Mouse (Mus musculus) ovary, adult 18-20 months (tissue): Measurements from ENCODE around the gene Sfrp5.

Source experiments
- DNase-seq: peaks from one replicate; pipeline ENCODE4 v3.0.0; 2022; ENCODE audit warnings: low spot score, mixed read lengths

The Sfrp5 gene

DNA sequence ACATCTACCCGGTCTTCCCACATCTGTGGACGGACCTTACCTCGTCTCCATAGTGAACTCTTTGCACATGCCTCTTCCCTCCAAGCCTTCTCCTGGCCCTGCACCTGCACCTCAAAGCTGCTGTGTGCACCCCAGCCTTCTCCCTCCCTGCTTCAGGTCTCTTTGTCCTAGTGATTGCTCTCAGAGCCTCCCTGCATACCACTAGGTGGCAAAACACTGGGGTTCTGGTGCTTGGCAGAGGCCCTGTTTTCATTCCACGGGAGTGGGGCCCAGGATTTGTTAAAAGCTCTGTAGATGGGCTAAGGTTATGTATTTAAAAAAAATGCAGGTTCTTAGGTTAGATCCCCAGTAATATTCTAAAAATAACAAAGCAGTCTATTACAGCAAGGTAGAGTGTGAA lies 5.0 kb downstream of the Sfrp5 start:
- DNase-seq, result no peak

DNA sequence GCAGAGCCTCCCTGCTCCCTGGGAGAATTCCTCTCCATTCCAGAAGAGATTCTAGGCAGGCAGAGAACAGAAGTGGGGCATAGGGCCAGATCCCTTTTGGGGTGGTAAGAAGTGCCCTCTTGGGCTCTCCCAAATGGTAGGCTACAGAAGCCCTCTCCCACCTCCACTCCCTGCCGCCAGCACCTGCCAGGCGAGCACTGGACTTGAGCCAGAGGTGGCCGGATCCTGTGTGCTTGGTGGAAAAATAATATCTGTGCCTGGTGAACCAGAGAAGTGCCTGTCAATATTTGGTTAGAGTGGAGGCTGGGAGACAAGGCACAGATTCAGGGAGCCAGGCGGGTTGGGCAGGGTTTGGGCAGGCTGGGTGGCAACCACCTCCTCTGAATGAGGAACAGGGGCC lies 5.7 kb downstream of the Sfrp5 start:
- DNase-seq, result no peak

DNA sequence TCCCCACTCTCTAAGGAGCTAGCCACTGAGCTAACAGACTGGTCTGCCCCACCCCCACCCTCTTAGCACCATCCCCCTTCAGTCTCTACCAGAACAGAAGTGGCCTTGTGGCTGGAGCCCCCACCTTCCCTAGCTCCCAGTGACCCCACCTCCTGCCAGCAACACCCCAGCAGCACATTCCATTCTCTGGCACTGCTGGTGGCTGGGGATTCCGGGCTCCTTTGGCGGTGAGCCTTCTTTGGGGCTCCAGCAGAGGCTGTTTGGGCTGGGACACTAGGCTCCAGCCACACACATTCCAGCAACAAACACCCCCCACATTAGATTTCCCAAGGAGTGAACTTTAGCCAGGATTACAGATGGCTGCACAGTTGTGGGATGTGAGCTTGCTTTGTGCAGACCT lies 8.7 kb downstream of the Sfrp5 start:
- no peak for DNase-seq

DNA sequence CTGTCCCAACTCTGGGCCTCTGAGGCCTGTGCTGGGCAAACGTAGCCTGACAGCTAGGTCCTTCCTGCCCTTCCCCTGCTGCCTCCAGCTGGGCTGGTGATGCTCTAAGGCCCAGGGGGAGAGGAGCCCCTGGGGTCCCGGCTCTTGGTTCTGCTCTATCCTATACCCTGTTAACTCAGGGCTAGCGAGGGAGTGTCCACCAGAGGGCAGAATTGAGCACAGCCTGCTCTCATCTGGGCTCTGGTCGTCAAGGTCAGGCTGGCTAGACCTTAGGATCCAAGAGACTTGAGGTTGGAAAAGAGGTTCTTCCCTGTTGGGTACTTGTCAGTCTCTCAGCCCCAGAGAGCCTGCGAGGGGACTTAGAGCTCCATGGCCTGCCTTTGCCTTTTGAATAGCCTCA lies 11.6 kb downstream of the Sfrp5 start:
- DNase-seq, result no peak

DNA sequence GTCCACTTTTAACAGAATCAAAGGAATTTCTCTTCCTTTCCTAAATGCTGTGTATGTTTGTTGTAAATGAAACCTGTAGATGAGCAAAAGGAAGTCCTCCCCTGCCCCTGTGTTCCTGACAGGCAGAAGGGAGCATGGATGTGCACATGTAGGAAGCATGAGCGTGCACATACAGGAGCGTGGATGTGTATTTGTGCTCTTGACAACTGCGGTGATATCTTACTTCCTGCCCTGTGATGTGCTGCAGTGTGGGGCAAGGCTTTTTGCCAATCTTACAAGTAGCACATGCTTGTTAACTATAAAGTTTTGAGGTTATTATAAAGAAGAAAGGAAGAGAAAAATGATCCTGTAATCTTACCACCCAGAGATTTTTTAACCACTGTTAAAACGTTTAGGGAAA lies 12.3 kb downstream of the Sfrp5 start:
- DNase-seq, result no peak

DNA sequence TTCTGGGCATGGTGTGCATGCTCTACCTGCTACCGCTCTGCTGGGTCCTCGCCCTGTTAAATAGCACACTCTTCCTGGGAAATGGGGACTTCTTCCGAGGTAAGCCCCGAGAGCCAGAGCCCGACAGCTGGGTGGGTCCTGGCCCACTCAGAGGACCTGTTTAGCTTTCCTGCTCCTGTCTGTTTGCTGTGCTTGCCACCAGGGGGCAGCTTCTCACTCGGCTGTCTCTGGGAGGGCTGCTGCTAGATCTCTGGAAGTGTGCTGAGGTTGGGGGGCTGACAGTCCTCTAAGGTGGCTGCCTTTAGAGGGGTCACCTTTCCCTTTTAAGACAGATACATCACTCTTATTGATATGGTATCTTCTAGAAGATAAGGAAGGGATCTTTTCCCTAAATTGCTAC lies 19.4 kb downstream of the Sfrp5 start:
- DNase-seq, result no peak

DNA sequence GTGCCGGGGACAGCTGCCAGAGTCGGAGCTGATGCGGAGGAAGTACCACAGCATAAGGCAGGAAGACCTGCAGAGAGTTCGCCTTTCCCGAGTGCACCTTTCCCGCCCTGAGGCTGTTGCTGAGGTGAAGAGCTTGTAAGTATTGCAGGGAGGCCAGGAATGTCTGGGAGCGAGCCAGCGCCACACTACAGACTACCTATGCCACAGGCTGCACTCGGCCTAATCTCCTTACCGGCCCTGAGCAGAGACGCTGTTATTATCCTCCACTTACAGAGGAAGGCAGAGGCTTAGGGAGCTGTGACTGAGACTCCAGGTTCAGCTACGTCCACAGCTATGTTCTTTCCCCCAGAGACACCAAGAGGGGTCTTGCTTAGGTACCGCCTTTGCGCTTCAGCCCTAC lies 22.7 kb downstream of the Sfrp5 start:
- no peak for DNase-seq

DNA sequence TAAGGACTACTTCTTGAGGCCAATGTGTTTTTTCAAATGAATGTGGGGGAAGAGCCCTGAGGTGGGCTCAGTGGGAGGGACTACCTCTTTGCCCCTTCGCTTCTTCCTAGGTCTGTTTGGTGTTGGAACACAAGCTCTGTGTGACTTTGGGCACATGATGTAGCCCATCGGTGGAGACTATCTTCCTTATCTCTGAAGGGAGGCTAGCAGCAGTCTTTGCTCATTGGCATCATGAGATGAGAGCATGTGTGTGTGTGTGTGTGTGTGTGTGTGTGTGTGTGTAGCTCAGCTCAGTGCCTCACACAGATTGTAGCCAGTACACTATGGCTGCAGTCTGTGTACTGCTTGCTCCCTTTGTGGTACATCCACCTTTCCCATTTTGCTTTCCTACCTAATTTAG lies 24.6 kb downstream of the Sfrp5 start:
- no peak for DNase-seq

DNA sequence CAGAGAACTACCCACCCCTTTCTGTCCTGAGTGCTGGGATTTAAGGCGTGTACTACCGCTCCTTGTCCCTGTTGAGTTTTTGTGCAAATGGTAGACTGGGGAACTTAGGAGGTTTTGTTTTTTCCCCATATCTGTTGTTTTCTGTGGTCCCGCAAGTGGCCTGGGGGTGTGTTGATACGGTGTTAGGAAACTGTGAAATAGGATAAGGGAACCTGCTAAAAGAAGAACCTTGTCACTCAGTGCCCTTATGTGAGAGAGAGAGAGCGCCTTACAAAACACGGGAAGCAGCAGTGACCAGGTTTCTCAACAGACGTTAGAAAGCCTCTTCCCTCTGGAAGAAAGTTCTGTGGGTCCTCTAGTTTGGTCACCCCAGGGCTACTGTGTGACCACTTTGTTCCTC lies 25.2 kb downstream of the Sfrp5 start:
- no peak for DNase-seq

DNA sequence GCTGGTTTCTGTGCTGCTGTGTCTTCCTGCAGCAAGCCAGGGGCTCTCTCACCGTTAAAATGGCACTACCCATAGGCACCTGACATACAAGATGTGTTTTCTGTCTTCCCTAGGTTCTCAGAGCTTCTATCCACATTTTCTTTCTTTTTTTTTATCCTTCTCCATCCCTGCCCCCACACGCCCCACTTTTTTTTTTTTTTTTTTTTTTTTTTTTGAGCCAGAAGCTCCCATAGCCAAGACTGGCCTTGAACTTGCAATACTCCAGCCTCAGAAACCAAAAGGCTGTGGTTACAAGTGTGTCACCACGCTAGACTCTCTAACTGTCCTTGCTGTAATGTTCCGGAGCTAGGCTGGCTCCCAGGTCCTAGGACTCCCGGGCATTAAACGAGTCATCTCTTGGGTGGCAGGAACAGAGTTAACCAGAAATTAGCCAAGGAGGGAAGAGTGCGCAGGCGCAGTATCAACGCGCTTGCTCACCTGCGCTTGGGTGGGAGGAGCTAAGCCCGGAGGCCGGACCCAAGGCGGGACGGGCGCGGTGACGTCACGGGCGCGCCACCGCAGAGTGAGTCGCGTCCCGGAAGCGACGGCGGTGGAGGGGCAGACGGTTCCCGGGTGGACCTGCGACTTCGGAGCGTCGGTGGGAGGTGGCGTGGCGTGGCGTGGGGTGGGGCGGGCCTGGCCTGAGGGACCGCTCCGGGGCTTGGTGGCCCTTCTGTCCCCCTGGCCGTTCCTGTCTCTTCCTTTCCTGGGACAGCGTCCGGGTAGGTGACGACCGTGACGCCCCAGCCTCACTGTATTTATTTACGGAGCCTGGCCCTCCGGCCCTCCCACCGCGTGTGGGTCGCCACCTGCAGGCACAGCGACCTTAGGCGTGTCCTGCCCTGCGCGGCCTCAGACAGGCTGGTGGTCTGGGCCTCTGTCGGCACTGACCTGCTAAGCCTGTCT lies 31.8 kb downstream of the Sfrp5 start:
- peak; percentile 87 for DNase-seq

DNA sequence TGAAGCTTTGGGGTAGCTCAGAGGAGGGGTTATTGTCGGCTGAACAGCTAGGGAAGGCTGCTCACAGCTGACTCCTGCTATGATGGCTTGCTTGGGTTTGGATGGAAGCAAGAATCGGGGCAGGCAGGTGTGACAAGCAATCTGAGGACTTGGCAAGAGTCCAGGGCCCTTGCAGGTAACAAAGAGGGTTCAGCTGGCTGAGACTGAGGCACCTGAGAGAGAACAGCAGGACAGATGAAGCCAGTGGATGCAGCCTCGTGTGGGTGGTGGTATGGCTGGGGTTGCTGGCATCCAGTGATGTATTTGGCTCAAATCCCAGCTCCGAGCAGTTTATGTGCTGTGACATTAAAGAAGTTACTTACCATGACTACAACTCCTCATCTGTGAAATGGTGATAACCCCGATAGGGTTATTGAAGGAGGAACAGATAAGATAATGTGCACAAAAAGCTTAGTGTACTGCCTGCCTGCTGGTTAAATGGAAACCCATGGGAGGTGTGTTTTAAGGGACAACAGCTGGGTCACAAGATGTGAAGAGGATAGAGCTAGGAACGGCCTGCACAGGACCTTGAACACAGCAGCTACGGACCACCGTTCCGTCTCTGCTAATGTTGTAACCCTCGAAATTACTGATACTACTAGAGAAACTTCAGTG lies 32.6 kb downstream of the Sfrp5 start:
- DNase-seq, result no peak

DNA sequence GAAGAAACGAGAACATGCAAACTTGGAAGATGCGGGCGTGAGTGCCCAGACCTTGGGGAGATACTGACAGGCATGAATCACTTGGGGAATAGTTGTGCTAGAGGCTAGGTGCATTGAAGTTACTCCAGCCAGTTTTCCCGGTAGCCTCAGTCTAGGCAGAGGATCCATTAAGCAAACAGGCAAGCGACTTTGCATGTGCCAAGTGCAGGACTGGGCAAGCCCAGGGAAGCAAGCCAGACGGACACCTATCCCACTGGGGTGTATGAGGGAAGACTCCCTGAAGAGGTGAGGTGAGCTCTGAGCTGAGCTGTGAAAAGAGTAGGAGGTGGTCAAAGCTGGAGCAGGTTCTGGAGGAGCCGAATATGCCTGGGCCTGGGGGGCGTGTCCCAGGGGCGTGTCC lies 34.6 kb downstream of the Sfrp5 start:
- DNase-seq, result no peak

DNA sequence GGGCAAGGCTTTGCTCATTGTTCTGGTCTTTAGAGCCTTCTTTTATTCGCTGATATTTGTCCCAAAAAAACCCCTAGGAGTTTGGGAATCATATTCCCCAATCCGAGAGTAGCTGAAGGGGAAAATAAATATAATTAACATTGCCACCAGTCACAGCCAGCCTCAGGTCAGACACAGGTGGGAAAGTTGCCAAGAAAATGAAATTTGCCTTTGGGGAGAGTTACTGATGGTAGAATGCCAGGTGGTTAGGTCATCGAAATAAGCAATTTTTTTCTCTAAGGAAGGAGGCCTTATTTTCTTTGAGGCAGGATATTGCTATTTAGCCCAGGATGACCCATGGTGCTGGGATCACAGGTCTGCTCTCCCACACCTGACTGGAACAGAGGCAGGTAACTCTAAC lies 35.3 kb downstream of the Sfrp5 start:
- DNase-seq, result no peak

DNA sequence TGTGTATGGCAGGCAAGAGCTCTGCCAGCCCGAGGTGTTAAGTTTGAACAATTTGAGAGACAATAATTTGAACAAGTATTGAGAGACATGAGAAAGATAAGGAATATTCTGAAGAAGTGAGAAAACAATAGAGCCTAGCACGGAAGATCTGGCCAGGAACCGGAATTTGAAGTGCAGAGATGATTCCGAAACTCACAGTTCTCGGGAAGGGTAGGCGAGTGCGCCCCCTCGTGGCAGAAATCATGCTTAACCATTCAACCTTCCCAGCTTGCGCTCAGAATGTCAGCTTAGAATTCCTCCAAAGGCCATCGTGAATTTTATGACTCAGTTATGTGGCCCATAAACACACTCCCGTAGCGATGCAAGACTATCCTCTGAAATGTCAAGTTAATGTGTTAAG lies 35.9 kb downstream of the Sfrp5 start:
- peak; percentile 49 for DNase-seq

DNA sequence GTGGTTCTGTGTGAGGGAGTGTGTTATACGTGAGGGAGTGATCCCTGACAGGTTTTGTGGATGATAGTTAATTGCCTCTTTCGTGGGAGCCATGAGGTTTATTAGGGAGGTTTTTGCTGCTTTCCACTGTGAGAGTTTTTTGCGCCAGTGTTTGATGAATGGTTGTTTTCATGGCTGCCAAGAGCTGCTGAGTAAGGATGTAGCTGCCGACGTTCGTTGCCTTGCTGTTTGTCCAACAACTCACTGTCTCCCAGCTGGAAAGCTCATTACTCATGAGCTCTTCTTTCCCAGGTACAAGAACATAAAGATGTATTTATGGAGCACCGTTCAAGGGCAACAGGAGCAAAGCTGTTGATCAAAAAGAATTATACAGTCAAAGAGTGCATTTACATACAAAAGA lies 37.9 kb downstream of the Sfrp5 start:
- DNase-seq, result no peak

DNA sequence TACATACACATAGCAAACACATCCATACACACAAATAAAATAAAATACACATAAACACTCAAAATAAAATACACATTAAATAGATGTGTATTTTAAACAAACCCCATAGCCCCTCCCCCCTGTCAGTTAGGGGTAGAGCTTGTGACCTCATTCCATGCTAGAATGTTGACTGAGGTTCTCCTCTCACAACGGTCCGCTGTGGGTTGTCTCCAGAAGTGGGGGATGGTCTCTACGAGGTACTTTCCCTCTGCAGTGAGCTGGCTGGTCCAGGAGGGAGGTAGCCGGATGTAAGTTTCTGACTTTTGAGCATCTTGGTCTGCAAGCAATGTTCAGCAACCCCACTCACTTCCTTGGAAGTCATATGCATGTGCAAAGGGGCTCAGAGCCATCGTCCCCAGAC lies 38.3 kb downstream of the Sfrp5 start, which contains the start of gene Zfyve27:
TSS of gene Zfyve27 (plus strand) at position 188 of the 400 bp plus-strand sequence.
- no peak for DNase-seq

DNA sequence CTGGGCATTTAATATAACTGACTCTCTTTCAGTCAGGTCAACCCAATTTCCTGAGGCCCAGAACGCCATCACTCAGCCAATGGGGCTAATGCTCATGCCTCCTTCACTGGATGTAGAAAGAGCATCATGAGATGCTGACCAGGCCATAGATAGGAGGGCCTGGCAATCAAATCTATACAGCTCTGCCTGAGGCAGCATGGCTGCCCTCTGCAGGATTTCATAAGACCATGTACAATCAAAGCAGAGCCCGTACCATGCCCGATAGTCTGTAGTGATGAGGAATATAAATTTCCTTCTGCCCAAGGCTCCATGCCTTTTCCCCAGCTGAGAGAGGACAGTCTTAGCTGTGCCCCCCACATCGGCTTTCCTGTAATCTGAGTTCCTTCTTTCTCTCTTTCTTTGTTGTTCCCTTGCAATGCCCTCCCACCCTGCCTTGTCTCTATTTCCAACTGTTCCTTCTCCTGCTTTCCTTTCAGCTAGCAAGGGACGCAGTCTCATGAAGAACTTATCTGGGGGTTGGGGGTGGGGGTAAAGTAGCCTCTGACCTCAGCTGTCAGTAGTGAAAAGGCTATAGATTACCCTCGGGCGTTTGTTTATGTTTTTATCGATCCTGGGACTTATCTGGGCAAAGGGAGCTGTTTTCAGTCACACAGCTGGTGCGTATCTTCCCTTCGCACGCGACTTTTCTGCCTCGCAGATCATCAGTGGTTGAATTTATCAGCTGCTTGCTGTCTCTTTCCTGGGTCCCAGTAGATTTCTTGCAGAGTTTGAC lies 43.6 kb downstream of the Sfrp5 start:
- DNase-seq, result no peak

DNA sequence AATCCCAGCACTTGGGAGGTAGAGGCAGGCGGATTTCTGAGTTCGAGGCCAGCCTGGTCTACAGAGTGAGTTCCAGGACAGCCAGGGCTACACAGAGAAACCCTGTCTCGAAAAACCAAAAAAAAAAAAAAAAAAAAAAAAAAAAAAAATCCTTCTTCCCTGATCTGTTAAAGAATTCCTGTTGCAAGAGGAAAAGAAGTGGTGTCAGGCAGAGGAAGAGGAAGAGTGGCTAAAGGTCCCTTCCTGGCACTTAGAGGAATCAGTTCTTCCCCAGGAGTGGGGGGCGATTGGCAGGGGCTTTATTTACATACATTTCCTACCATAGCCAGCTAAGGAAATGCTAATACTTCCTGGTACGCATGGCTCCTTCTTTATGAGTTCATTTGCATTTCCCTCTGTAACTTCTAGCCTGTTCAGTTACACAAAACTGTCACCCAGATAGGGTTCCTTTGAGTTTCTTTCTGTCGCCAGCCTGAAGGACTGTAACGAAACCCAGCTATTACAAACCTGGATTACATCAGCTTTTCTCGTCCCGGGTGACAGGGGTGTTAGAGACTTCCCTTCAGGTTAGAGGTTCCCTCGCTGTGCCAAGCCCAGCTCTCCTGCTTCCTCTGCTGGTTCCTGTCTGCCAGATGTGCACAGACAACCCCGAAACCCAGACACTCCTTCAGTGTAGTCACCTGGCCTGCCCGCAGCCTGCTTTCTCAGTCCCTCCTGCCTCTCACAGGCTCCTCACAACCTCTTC lies 44.4 kb downstream of the Sfrp5 start:
- DNase-seq, result no peak

DNA sequence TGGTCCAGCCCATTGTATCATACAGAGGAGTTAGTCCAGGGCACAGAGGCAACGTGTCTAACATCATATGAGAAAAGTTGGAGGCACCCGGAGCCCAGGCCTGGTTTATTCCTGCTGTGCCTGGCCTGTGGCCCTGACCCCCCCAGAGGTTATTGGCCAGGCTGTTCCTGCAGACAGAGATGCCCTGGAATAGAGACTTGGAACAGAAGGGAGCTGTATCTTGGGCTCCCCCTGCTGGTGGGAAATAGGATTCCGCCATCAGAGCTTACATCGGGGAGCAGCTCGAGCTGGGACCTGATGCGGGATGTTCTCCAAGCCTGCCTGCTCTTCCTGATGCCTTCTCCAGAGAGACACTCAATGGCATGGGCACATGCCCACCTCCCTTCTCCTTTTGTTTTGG lies 50.1 kb downstream of the Sfrp5 start:
- DNase-seq, result peak; percentile 64

DNA sequence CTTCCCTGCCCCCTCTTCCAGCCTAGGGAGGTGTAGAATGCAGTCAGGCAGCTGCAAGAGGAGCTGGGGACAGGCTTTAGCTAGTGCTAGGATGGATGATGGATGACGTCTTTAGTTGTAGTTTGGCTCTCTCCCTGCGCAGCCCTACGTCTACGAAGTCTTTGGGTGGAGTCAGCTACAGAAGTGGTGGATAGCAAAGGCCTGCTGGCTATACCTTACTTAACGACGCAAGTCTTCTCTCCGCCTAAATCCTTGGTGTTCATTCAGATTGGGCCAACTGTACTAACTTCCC lies 53.5 kb downstream of the Sfrp5 start:
- DNase-seq, result no peak
